Mouse (Mus musculus) splenic B cell, adult 2 months (primary cell): ENCODE data around the gene Abhd17a.

Source experiments
- DNase-seq: peaks from one replicate; pipeline ENCODE4 v3.0.0-alpha.2; 2011; ENCODE audit warnings: low read depth, low spot score
- H3K27me3 ChIP-seq: 2 replicates; pipeline ENCODE4 v1.6.1; 2012; ENCODE audit warnings: mild to moderate bottlenecking, low read length, moderate library complexity, mixed read lengths; ENCODE audit not compliant: control insufficient read depth, poor library complexity, insufficient read depth, severe bottlenecking
- H3K36me3 ChIP-seq: 2 replicates; pipeline ENCODE4 v1.6.1; 2012; ENCODE audit warnings: mild to moderate bottlenecking, low read length, moderate library complexity, mixed read lengths; ENCODE audit not compliant: control insufficient read depth, poor library complexity, insufficient read depth, severe bottlenecking

Gene Abhd17a

DNA sequence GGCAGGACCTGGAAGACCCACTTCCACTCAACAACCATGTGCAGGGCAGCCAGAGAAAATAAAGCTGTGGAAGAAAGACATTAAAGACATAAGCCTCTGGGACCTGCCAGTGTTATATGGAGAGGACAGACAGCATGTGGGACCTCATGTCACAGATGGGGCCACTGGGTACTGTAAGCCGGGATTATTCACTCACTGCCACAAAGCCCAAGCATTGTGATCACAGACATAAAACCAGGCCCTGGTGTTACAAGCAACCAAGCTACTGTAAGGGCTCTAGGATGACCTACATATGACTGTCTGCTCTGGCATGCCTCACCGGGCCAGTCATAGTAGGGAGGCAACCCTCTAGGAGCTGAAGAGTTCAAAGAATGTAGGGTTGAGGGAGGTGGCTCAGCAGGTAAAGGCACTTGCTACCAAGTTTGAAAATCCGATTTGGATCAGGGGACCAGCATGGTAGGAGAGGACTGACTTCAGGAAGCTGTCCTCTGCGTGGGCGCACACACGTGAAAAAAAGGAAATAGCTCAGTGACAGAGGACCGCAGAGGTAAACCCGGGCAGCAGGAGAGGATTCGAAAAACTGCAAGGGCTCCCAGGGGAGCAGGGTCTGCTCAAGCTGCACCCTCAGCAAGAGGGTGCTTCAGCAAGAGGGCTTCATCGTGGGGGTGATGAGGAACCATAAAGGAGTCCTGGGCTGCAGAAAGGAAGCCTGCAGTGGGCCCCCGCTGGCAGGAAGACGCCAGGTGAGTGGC is 838 bp downstream of the Abhd17a start:
- no peaks in the 10 kb centered on the region for H3K27me3 ChIP-seq
- DNase-seq, result peak; percentile 86
- peaks cover 3% of the 10 kb centered on the region; the same call in 1 of the 2 replicates for H3K36me3 ChIP-seq

DNA sequence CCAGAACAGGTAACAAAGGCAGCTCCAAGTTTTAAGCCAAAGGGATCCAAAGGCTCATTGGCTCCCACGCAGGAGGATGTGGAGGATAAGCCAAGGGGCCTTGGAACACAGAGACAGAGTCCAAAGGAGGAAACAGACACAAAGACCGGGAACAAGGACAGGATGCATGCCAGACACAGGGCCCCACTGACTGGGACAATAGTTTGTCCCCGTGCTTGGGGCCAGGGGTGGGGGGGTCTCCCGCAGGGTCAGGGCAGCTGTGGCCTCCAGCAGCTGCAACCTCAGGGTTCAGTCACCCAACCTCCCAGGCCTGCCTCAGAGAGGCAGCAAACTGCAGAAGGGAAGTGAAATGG is 2.9 kb downstream of the Abhd17a start:
- no peak for DNase-seq
- H3K36me3 ChIP-seq, result peaks cover 10% of the 10 kb centered on the region

DNA sequence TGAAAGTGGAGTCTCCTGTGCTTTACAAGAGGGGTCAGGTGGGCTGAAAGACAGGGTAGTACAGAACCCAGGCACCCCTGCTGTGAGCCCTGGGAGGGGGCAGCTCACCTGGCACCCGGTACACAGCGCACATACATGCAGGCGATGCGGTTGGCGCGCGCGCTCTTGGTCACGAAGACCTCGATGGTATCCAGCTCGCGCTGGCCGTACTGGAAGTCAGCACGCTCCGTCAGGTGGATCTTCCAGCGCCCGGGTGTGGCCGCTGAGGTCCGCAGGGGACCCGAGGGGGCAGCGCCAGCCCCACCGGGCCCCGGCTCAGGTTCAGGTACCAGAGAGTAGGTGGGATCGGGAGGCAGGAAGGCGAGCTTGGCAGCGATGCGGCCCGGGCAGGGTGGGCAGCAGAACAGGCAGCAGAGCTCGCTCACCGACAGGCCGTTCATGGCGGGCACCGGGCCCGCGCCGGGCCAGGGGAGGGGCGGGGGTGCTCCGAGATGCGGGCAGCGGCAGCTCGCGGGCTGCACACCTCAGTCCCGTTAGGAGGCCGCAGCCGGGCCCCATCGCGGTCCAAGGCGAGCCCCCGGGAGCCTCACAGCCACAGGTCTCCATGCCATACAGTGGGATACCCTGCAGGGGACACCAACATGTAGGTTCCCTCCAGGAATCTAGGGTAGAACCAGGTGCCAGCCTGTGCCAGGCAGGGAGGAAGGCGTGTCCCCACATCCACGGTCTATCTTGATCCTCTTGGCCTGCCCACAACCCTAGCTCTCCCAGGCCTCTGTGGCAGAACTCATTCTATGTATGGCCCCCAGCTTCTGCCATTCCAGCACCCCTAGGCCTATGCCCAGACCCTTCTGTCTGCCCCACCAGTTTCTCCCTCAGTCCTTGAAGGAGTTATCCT is 3.5 kb downstream of the Abhd17a start:
- H3K27me3 ChIP-seq, result no peaks in the 10 kb centered on the region
- no peak for DNase-seq
- peaks cover 10% of the 10 kb centered on the region for H3K36me3 ChIP-seq

More for the DNA sequence above, 2.9 kb downstream of the Abhd17a start:
- H3K27me3 ChIP-seq, result no peaks in the 10 kb centered on the region

DNA sequence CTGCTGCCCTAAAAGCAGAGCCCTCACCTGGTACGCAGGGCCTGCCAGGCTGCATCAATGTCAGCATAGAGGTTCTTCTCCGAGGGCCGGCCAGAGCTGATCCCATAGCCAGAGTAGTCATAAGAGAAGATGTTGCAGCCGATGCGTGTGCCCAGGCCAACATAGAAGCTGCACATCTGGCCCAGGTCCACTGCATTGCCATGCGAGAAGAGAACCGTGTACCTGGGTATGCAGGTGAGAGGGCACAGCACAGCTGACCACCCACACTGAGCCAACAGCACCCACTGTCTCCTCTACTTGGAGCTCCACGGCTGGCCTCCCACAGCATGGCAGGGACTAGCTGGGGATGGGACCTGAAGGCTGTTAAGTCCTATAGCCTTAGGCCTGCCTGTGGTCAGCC is 4.6 kb downstream of the Abhd17a start:
- Histone ChIP-seq H3K36me3 (peaks cover 10% of the 10 kb centered on the region), H3K27me3 (no peaks in the 10 kb centered on the region)
- no peak for DNase-seq

DNA sequence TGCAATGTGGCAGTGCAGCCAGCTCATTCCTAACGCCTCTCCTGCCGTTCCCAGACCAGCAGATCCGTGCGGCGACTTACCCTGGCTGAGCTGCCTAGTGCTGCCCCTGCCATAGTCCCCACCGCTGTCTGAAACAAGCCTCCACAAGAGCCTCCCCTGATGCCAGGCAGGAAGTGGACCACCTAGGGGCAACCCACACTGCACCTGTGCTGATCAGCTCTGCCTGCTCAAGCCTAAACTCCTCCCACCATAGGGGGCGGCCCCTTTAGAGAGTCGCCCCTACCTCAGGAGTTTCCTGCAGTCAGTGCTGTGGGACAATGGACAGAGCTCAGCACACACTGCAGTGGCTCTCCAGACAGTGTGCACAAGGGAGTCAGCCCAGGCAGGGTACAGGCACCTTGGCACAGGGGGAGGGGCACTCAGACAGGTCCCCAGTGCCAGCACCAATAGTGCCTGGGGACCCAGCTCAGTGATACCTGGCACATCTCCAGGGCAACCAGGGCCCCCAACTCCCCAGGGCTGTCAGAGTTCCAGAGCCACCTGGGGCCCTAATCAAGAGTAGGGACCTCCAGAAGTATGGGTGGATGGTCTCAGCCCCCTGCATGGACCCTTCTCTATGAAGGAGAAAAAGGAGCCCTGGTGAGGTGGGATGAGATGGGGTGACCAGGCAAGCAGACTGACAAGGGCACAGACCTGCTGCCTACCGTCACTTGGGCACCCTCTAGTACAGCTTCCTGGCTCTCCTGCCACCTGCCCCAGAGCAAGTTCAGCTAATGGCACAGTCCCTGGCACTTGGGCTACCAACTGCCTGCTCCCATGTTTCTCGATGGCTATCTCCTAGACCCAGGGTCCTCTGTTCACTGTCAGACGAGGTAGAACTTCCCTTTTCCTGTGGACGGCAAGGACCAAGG is 5.2 kb downstream of the Abhd17a start:
- Histone ChIP-seq H3K36me3 (peaks cover 10% of the 10 kb centered on the region), H3K27me3 (no peaks in the 10 kb centered on the region)
- no peak for DNase-seq

DNA sequence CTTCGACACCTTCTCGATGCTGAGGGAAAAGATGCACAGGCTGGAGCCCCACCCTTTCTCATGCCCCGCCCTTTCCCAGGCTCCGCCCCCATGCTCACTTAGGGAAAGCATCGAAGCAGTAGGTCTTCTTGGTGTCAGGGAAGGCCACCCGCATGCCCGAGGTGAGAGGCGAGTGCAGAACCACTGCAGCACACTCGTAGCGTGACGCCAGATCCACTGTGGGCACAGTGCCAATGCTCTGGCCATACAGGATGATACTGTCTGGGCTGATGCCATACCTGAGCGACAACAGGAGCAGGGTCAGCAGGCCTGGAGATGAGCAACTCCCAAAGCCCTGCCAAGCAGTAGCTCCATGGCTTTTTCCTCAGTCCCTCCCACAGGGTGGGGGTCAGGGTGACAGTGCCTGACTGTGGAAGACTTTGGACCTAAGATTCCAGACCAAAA is 6.1 kb downstream of the Abhd17a start:
- H3K36me3 ChIP-seq, result peaks cover 10% of the 10 kb centered on the region
- DNase-seq, result no peak
- no peaks in the 10 kb centered on the region for H3K27me3 ChIP-seq

DNA sequence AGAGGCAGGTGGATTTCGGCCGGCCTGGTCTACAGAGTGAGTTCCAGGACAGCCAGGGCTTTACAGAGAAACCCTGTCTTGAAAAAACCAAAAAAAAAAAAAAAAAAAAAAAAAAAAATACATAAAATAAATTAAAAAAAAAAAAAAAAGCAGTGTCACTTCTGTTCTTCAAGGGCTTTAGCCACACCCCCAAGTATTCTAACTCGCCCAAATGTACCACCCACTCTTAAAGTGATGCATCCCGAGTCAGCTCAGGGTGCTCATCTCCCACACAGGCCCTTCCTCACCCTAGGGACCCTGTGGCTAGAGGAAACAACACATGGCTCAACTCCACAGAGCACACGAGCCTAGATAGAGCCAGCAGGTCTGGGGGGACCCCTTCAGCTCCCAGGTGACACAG is 7.1 kb downstream of the Abhd17a start:
- Histone ChIP-seq H3K27me3 (no peaks in the 10 kb centered on the region), H3K36me3 (peaks cover 10% of the 10 kb centered on the region)
- DNase-seq, result no peak

DNA sequence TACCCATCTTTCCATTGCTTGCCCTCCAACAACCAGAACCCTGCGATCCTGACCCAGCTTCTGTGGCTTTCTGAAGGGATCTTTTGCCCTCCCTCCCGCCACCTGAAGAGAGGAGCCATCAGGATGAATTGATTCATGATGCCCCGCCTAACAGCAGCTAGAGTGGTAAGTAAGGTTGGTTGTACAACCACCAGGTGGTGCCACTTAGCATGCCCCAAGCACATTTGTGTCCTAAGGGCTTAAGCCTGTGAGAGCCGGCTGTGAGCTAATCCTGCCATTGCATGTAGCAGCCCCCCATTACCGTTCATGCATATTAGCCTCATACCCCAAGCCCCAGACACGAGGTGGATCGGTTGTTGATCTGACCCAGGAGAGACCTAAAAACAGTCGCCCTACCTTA is 11.2 kb downstream of the Abhd17a start:
- peak; percentile 94 for DNase-seq
- Histone ChIP-seq H3K27me3 (no peaks in the 10 kb centered on the region), H3K36me3 (peaks cover 7% of the 10 kb centered on the region)

DNA sequence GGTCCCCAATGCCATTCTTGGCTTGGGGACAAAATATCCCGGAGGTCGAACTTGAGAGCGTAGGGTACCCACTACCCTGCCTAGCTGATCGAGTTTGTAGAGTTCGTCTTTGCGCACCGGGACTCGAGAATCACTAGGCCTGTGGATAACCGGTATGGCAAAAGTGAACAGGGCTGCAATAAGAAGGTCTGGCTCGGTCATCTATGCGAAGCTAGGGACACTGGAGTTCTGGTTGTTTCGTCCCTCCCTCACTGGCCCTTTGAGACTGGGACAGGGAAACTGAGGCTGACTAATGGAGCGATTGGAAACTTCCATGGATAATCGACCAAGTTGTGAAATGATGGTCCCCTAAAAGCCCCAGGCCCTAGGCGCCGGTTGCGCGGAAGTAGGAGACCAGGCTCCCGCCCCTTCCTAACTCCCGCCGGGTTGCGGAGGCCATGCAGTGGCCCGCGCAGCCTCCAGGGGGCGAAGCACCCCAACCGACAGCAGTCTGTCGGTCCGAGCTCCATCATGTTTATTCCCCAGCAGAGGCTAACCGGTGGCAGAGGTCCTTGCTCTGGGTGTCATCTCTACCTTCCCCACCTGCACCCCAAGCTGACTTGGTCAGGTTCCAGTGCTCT is 11.9 kb downstream of the Abhd17a start:
- Histone ChIP-seq H3K27me3 (no peaks in the 10 kb centered on the region), H3K36me3 (peaks cover 3% of the 10 kb centered on the region)
- DNase-seq, result peak; percentile 92

DNA sequence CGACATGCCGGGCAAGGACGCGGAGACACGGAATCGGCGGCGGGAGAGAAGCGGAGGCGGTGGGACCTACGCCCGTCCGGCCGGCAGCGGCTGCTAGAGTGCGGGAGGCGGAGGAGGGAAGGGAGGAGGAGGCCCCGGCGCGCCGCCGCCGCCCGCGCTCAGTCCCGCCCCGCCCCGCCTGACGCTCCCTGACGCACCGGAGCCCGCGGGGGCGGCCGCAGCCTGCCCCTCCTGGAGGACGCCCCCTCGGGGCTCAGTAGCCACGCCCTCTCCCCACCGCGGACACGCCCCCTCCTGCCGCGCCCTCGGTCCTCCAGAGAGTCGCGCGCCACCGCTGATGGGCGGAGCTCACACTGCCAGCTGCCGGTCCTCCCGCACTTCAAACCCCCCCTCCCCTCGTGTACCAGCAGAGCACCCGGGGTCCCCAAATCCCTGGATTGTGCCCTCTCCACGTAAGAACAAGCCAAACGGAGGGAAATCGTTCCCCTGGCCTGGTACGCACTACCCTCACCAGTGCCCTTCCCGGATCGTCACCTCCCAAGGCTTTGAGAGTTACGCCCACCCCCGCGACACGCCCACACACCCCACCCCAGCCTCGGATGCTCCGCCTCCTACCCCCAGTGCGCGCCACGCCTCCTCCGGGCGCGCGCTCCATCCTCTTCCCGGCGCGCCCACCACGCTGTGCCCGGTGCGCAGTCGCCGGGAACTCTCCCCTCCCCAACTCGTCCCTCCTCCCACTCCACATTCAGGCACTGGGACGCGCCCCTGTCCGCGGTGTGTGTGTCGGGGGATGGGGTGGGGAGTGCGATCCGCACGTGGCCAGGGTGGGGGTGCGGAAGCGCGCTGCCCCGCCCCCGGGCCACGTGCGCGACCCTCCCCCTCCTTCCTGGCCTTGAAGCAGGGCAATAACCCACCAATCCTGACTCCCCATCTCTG is 12.7 kb downstream of the Abhd17a start, which contains the start of gene Klf16:
TSS of gene Klf16 (minus strand) at position 127 of the 936 bp plus-strand sequence.
- peak; percentile 99 for DNase-seq
- peaks cover under 1% of the 10 kb centered on the region; the same call in 1 of the 2 replicates for H3K36me3 ChIP-seq
- H3K27me3 ChIP-seq, result no peaks in the 10 kb centered on the region

DNA sequence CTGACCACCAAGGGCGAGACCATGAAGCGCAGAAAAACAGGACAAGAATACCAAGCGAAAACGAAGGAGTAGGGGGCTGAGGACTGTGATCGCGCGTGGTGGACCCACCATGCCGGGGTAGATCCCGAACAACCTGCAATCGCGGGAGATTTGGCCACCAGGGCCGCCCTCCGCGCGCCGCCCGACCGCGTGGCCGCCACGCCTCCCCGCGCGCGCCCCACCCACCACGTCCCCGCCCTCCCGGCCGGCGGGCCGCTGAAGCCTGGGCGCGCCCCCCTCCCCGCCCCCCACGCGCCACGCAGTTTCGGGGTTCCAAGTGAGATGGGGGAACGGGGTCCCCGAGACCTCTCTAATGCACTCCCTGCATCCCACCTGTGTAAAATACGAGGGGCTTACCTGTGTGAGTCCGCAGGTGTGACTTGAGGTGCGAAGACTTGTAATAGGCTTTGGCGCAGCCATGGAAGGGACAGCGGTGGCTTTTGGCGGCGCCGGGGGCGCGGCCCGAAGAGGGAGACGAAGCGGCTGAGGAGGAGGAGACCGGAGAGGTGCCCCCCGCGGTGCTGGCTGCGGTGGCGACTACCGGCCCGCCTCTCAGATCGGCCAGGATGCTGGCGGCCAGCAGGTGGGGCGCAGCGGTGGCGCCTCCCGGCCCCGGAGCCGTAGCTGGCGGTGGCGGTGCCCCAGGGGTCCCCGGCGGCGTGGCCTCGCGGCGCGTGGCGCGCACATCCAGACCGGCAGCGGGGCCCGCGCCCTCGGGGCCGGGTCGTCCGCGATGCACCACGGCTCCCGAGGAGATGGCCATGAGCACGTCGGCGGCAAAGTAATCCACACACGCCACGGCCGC is 13.6 kb downstream of the Abhd17a start:
- peak; percentile 71 for DNase-seq
- H3K27me3 ChIP-seq, result no peaks in the 10 kb centered on the region
- no peaks in the 10 kb centered on the region for H3K36me3 ChIP-seq

DNA sequence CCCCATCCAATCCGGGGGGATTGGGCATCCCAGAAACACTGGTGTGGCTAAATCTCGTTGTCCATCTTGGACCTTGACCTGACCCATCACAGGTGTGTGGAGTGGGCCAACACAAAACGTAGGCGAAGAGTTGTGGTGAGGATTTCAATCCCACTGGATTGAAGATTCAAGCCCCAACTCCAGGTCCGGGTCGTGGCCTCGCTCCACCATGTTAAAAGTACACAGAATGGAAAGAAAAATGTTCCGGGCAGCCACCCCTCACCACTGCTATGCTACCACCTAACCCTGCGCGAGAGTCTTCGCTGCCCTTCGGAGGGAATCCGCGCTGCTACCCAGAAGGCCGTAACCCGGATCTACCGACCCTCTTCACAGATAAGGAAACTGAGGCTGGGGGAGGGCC is 14.2 kb downstream of the Abhd17a start:
- no peak for DNase-seq
- no peaks in the 10 kb centered on the region for H3K36me3 ChIP-seq

More for the DNA sequence above, 14.2 kb downstream of the Abhd17a start:
- no peaks in the 10 kb centered on the region for H3K27me3 ChIP-seq
